Mouse (Mus musculus) hindbrain, postnatal 0 days (tissue): ENCODE data around the gene Sugct. TPM values are rescaled to one million over a fixed set of nuclear protein-coding genes. Genes with fewer than 3 reads are reported as not detected.
A peak's percentile ranks its signal among the peaks of the same experiment; 100 is the strongest.

Source experiments
- ATAC-seq: fragments of 200-750 bp; cut with Nextera tagmentation; 2 replicates; pipeline ENCODE4 v1.8.0; 2017; ENCODE audit warnings: mild to moderate bottlenecking, moderate TSS enrichment, moderate library complexity
- DNase-seq: peaks from one replicate; pipeline ENCODE4 v3.0.0-alpha.2; 2015; ENCODE audit warnings: low spot score
- H3K27ac ChIP-seq: fragments of 300-500 bp; sonication (generic); 2 replicates; pipeline ENCODE4 v1.5.1; 2014; ENCODE audit warnings: mild to moderate bottlenecking
- H3K27me3 ChIP-seq: fragments of 300-500 bp; sonication (generic); 2 replicates; pipeline ENCODE4 v1.6.1; 2014; ENCODE audit warnings: low read length, mixed read lengths; ENCODE audit not compliant: insufficient read depth
- H3K36me3 ChIP-seq: fragments of 300-500 bp; sonication (generic); 2 replicates; pipeline ENCODE4 v1.6.1; 2014; ENCODE audit warnings: low read length, mixed read lengths; ENCODE audit not compliant: insufficient read depth
- H3K4me1 ChIP-seq: fragments of 300-500 bp; sonication (generic); 2 replicates; pipeline ENCODE4 v1.6.1; 2014; ENCODE audit warnings: antibody characterized with exemption, low read length, mixed read lengths; ENCODE audit not compliant: insufficient read depth
- H3K4me2 ChIP-seq: fragments of 300-500 bp; sonication (generic); 2 replicates; pipeline ENCODE4 v1.6.1; 2014; ENCODE audit warnings: low read depth, mild to moderate bottlenecking, low read length, moderate library complexity, mixed read lengths
- H3K4me3 ChIP-seq: fragments of 300-500 bp; sonication (generic); 2 replicates; pipeline ENCODE4 v1.5.1; 2014; ENCODE audit warnings: low read length
- H3K9ac ChIP-seq: fragments of 300-500 bp; sonication (generic); replicated peaks from 2 replicates; pipeline ENCODE4 v1.6.1; 2014; ENCODE audit warnings: mild to moderate bottlenecking, low read length, moderate library complexity, mixed read lengths
- H3K9me3 ChIP-seq: fragments of 300-500 bp; sonication (generic); 2 replicates; pipeline ENCODE4 v1.6.1; 2016; ENCODE audit warnings: low read length, mixed read lengths
- CTCF ChIP-seq: IDR thresholded peaks from 2 replicates; pipeline ENCODE4 v1.5.1; 2016; ENCODE audit warnings: antibody characterized with exemption, control low read depth, low read depth
- WGBS: fragments of 180-500 bp; shearing (Covaris S2); extraction: QIAGEN DNeasy Blood & Tissue Kit; methylation state at CpG from one replicate; pipeline ENCODE4 v1.1.7; 2014; 5-methylcytosine and 5-hydroxymethylcytosine counted together
- polyA plus RNA-seq: library from polyadenylated mRNA; unstranded; fragments of >200 nt; fragmentation: Nextera tagmentation; extraction: Ambion mirVana; gene quantifications from 2 replicates; pipeline ENCODE4 v1.2.1, GENCODE M21; 2015
- total RNA-seq: library from RNA; depleted of rRNA; stranded (reverse); fragments of >200 nt; gene quantifications from 2 replicates; pipeline ENCODE4 v1.2.3, GENCODE M21; 2014

The Sugct gene
- total and polyA plus RNA-seq, 2 experiments from 2014 or later: 1.8 to 4.4 TPM

DNA sequence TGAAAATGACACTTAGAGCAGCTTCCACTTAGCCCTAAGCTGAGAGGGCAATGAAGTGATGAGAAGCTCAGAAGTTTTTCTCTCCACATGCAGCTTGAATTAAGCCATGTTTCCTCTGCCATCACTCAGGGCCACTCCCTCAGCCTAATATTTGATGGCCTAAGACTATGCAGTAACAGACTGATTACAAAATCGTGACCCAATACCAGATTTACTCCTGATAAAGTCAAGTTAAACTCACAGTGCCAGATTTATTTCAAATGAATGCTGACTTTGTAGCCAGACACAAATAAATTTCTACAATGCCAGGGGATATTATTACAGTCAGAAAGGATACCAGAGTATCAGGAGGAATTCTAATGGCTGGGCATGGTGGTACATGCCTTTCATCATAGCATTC lies 89.1 kb downstream of the Sugct start:
- H3K27ac ChIP-seq: no peak overlapping the region
- WGBS: 84% methylated on average over 1 of the region's 1 CpGs
- no peaks in the 10 kb centered on the region for H3K27me3 ChIP-seq
- no peaks in the 10 kb centered on the region for H3K9me3 ChIP-seq
- no peak overlapping the region for H3K4me2 ChIP-seq
- DNase-seq: no peak
- H3K36me3 ChIP-seq: no peaks in the 10 kb centered on the region
- no peak for ATAC-seq
- no peak for TF ChIP-seq CTCF
- H3K4me1 ChIP-seq: no peaks in the 10 kb centered on the region
- H3K4me3 ChIP-seq: no peak overlapping the region
- no peak overlapping the region for H3K9ac ChIP-seq

- Histone ChIP-seq H3K27me3 (no peaks in the 10 kb centered on the region), H3K4me2 (no peak overlapping the region), H3K4me3 (no peak overlapping the region), H3K9me3 (no peaks in the 10 kb centered on the region), H3K4me1 (no peaks in the 10 kb centered on the region), H3K36me3 (no peaks in the 10 kb centered on the region), H3K9ac (no peak overlapping the region), H3K27ac (no peak overlapping the region)
- DNase-seq (no peak), ATAC-seq (no peak)
- no peak for TF ChIP-seq CTCF
- WGBS: 84% methylated on average over 3 of the region's 3 CpGs
Measured at GRCm38 (mm10) chr13:17604670-17605069, 90.7 kb downstream of the Sugct start.

DNA sequence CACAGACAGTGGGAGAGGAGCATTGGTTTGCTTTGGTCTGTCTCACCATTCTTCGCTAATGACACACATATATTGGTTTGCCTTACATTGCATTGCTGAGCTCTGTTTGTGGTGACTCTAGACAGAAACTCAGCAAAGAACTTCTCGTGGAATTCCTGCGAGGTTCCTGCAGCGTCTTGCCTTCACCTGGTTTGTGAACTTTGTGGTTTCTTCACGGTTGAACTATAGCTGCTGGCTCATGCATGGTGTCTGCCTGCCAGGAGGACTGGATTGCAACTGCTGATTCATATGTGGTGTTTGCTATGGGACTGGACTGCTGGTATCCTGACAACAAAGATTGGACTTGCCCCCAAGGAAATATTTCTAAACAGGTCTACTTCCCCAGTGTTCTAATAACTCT lies 91.6 kb downstream of the Sugct start:
- no peak overlapping the region for H3K4me3 ChIP-seq
- ATAC-seq (no peak), DNase-seq (no peak)
- WGBS: 93% methylated on average over 5 of the region's 5 CpGs
- no peaks in the 10 kb centered on the region for H3K27me3 ChIP-seq
- no peak overlapping the region for H3K4me2 ChIP-seq
- TF ChIP-seq CTCF: no peak
- H3K4me1 ChIP-seq: no peaks in the 10 kb centered on the region
- no peaks in the 10 kb centered on the region for H3K36me3 ChIP-seq
- no peaks in the 10 kb centered on the region for H3K9me3 ChIP-seq
- H3K9ac ChIP-seq: no peak overlapping the region
- H3K27ac ChIP-seq: no peak overlapping the region

- no peak for TF ChIP-seq CTCF
- no peak for DNase-seq
Measured at GRCm38 (mm10) chr13:17585267-17585913, 110.0 kb downstream of the Sugct start.

DNA sequence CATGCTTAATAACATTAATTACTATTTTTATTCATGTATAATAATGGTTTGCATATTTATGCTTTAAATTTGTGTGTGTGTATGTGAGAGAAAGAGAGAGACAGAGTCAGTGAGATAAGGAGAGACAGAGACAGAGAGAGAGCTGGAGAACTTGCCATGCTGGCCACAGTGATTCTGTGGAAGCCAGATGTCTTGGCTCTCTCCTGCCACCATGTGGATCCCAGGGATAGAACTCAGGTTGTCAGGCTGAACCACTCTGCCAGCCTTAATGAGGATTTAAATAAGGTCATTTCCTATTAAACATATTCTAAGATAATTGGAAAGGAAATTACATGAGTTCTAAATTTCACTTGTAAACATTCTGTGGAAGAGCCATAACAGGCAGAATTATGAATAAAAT lies 110.5 kb downstream of the Sugct start:
- Histone ChIP-seq H3K9ac (no peak overlapping the region), H3K27me3 (no peaks in the 10 kb centered on the region), H3K4me3 (no peak overlapping the region), H3K9me3 (no peaks in the 10 kb centered on the region), H3K4me2 (no peak overlapping the region), H3K36me3 (no peaks in the 10 kb centered on the region), H3K27ac (no peak overlapping the region), H3K4me1 (no peaks in the 10 kb centered on the region)
- ATAC-seq: peak; percentile 71
- TF ChIP-seq CTCF: peak; percentile 70
- peak; percentile 67 for DNase-seq

More at GRCm38 (mm10) chr13:17585267-17585913, 110.0 kb downstream of the Sugct start:
- Histone ChIP-seq H3K4me2 (no peak overlapping the region), H3K36me3 (no peaks in the 10 kb centered on the region), H3K9me3 (no peaks in the 10 kb centered on the region), H3K4me1 (no peaks in the 10 kb centered on the region), H3K4me3 (no peak overlapping the region), H3K27ac (no peak overlapping the region), H3K9ac (no peak overlapping the region), H3K27me3 (no peaks in the 10 kb centered on the region)
- ATAC-seq: no peak
- 50% methylated on average over 3 of the region's 3 CpGs for WGBS

DNA sequence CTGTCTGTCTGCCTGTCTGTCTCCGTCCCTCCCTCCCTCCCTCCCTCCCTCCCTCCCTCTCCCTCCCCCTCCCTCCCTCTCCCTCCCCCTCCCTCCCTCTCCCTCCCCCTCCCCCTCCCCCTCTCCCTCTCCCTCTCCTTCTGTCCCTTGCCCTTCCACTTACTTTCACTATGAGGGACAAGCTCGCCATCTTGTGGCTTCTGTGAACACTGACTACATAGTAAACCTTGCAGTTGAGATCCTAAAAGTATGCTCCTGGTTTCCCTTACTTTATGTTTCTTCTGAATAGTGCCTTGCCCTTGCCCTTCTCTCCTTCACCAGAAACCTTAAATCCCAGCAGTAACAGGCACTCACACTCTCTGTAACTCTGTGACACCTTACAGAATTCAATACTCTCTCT lies 113.7 kb downstream of the Sugct start:
- peak; percentile 66 for TF ChIP-seq CTCF
- no peak overlapping the region for H3K9ac ChIP-seq
- H3K4me3 ChIP-seq: no peak overlapping the region
- WGBS: 17% methylated on average over 2 of the region's 2 CpGs
- no peaks in the 10 kb centered on the region for H3K36me3 ChIP-seq
- H3K9me3 ChIP-seq: no peaks in the 10 kb centered on the region
- H3K4me1 ChIP-seq: no peaks in the 10 kb centered on the region
- H3K27me3 ChIP-seq: no peaks in the 10 kb centered on the region
- DNase-seq (peak; percentile 72), ATAC-seq (peak; percentile 61; the same call in 1 of the 2 replicates)
- no peak overlapping the region for H3K27ac ChIP-seq
- H3K4me2 ChIP-seq: no peak overlapping the region

- Histone ChIP-seq H3K9me3 (no peaks in the 10 kb centered on the region), H3K27me3 (no peaks in the 10 kb centered on the region), H3K4me3 (no peak overlapping the region), H3K9ac (no peak overlapping the region), H3K36me3 (no peaks in the 10 kb centered on the region), H3K27ac (no peak overlapping the region), H3K4me2 (no peak overlapping the region), H3K4me1 (no peaks in the 10 kb centered on the region)
- DNase-seq: no peak
- no peak for ATAC-seq
- WGBS: 92% methylated on average over 3 of the region's 3 CpGs
- no peak for TF ChIP-seq CTCF
Measured at GRCm38 (mm10) chr13:17559357-17559756, 136.0 kb downstream of the Sugct start.
